Mouse (Mus musculus) brain, adult 10 weeks (tissue): ENCODE data around the gene Gps2. TPM values are rescaled to one million over a fixed set of nuclear protein-coding genes. Genes with fewer than 3 reads are reported as not detected.

ENCODE experiments used
- polyA plus RNA-seq: library from polyadenylated mRNA; stranded (reverse); fragments of 350-450 nt; fragmentation: Illumina TruSeq; extraction: RNeasy Lipid Tissue Mini Kit (QIAGEN cat#74804); gene quantifications from one replicate; pipeline ENCODE4 v1.2.3, GENCODE M21; 2015; ENCODE audit warnings: low read depth, low replicate concordance

Gps2 gene
- 35.4 TPM for polyA plus RNA-seq

GRCm38 (mm10) chr11:69913554-69914371 lies at the start of gene Gps2:
TSS of gene Gps2 (plus strand) at chr11:69913888.

GRCm38 (mm10) chr11:69877878-69878277 lies 35.8 kb upstream of the Gps2 start, which contains the start of gene Tmem95:
TSS of gene Tmem95 (minus strand) at chr11:69878018.

GRCm38 (mm10) chr11:69880853-69881603 lies 32.7 kb upstream of the Gps2 start, which contains the start of gene Kctd11:
TSS of gene Kctd11 (minus strand) at chr11:69881406.

GRCm38 (mm10) chr11:69895291-69895690 lies 18.4 kb upstream of the Gps2 start, which contains the start of gene Acap1:
TSS of gene Acap1 (minus strand) at chr11:69895539.

GRCm38 (mm10) chr11:69900471-69901405 lies 12.9 kb upstream of the Gps2 start, which contains the start of the genes 2810408A11Rik and Neurl4:
TSS of gene 2810408A11Rik (minus strand) at chr11:69900987.
TSS of gene Neurl4 (plus strand) at chr11:69901072.

GRCm38 (mm10) chr11:69921114-69922011 lies 7.7 kb downstream of the Gps2 start, which contains the start of gene Eif5a:
TSS of gene Eif5a (minus strand) at chr11:69921958.

GRCm38 (mm10) chr11:69935137-69935879 lies 21.6 kb downstream of the Gps2 start, which contains the start of gene Ybx2:
TSS of gene Ybx2 (plus strand) at chr11:69935796.

GRCm38 (mm10) chr11:69948066-69948762 lies 34.5 kb downstream of the Gps2 start, which contains the start of gene Slc2a4:
TSS of gene Slc2a4 (minus strand) at chr11:69948188.

GRCm38 (mm10) chr11:69964650-69965270 lies 51.1 kb downstream of the Gps2 start, which contains the start of gene Cldn7:
TSS of gene Cldn7 (plus strand) at chr11:69964779.

Other genes with a start within 250 kb of the Gps2 start
- 18.2 TPM for gene Cd68, start 247.7 kb upstream of the Gps2 start, polyA plus RNA-seq
- 435 TPM for gene Eif4a1, start 241.5 kb upstream of the Gps2 start, polyA plus RNA-seq
- 110 TPM for gene Senp3, start 231.8 kb upstream of the Gps2 start, polyA plus RNA-seq
- gene Tnfsf13, start 228.1 kb upstream of the Gps2 start, polyA plus RNA-seq = 4.0 TPM
- 14.5 TPM for gene Tnfsf12, start 218.0 kb upstream of the Gps2 start, polyA plus RNA-seq
- gene Tnfsfm13, start 217.8 kb upstream of the Gps2 start, polyA plus RNA-seq = 2.1 TPM
- 26.2 TPM for gene Polr2a, start 155.3 kb upstream of the Gps2 start, polyA plus RNA-seq
- gene Slc35g3, start 151.9 kb upstream of the Gps2 start, polyA plus RNA-seq = not detected
- 61.8 TPM for gene Zbtb4, start 148.0 kb upstream of the Gps2 start, polyA plus RNA-seq
- 0.61 TPM for gene Chrnb1, start 117.9 kb upstream of the Gps2 start, polyA plus RNA-seq
- 16.9 TPM for gene Fgf11, start 112.0 kb upstream of the Gps2 start, polyA plus RNA-seq
- gene Tmem102, start 108.3 kb upstream of the Gps2 start, polyA plus RNA-seq = not detected
- gene Gm39566, start 98.6 kb upstream of the Gps2 start, polyA plus RNA-seq = not detected
- not detected for gene Spem2, start 95.4 kb upstream of the Gps2 start, polyA plus RNA-seq
- gene Spem1, start 91.7 kb upstream of the Gps2 start, polyA plus RNA-seq = not detected
- 101 TPM for gene Nlgn2, start 76.1 kb upstream of the Gps2 start, polyA plus RNA-seq
- gene Tmem256, start 75.4 kb upstream of the Gps2 start, polyA plus RNA-seq = 280 TPM
- 18.8 TPM for gene Plscr3, start 67.5 kb upstream of the Gps2 start, polyA plus RNA-seq
- gene Tnk1, start 55.2 kb upstream of the Gps2 start, polyA plus RNA-seq = not detected
- not detected for gene Tmem95, start 35.9 kb upstream of the Gps2 start, polyA plus RNA-seq
- gene Kctd11, start 32.5 kb upstream of the Gps2 start, polyA plus RNA-seq = 1.7 TPM
- not detected for gene Acap1, start 18.3 kb upstream of the Gps2 start, polyA plus RNA-seq
- 0.33 TPM for gene 2810408A11Rik, start 12.9 kb upstream of the Gps2 start, polyA plus RNA-seq
- 63.2 TPM for gene Neurl4, start 12.8 kb upstream of the Gps2 start, polyA plus RNA-seq
- 640 TPM for gene Eif5a, start 8.1 kb downstream of the Gps2 start, polyA plus RNA-seq
- gene Ybx2, start 21.9 kb downstream of the Gps2 start, polyA plus RNA-seq = 4.8 TPM
- gene Slc2a4, start 34.3 kb downstream of the Gps2 start, polyA plus RNA-seq = 1.4 TPM
- not detected for gene Cldn7, start 50.9 kb downstream of the Gps2 start, polyA plus RNA-seq
- gene Ctdnep1, start 67.3 kb downstream of the Gps2 start, polyA plus RNA-seq = 108 TPM
- 115 TPM for gene Elp5, start 68.6 kb downstream of the Gps2 start, polyA plus RNA-seq
- gene Gabarap, start 77.3 kb downstream of the Gps2 start, polyA plus RNA-seq = 346 TPM
- gene Phf23, start 81.9 kb downstream of the Gps2 start, polyA plus RNA-seq = 56.1 TPM
- gene Dvl2, start 86.7 kb downstream of the Gps2 start, polyA plus RNA-seq = 17.5 TPM
- 53.6 TPM for gene Acadvl, start 101.5 kb downstream of the Gps2 start, polyA plus RNA-seq
- gene Dlg4, start 103.1 kb downstream of the Gps2 start, polyA plus RNA-seq = 491 TPM
- gene Asgr1, start 140.2 kb downstream of the Gps2 start, polyA plus RNA-seq = 2.2 TPM
- gene Asgr2, start 178.8 kb downstream of the Gps2 start, polyA plus RNA-seq = not detected
- 0.80 TPM for gene Mgl2, start 216.4 kb downstream of the Gps2 start, polyA plus RNA-seq
- 1.3 TPM for gene Clec10a, start 242.3 kb downstream of the Gps2 start, polyA plus RNA-seq